Mouse (Mus musculus) adipocyte (in vitro differentiated cells): ENCODE data around the gene Marcks.
"Not testable (repeated sequence)": the region's sequence is repeated elsewhere in the genome, so short reads cannot be mapped to it uniquely, and the experiment has no call there.

Source experiments
- DNase-seq: peaks from one replicate; pipeline ENCODE4 v3.0.0-alpha.2; 2016; ENCODE audit warnings: low spot score

Gene Marcks

DNA sequence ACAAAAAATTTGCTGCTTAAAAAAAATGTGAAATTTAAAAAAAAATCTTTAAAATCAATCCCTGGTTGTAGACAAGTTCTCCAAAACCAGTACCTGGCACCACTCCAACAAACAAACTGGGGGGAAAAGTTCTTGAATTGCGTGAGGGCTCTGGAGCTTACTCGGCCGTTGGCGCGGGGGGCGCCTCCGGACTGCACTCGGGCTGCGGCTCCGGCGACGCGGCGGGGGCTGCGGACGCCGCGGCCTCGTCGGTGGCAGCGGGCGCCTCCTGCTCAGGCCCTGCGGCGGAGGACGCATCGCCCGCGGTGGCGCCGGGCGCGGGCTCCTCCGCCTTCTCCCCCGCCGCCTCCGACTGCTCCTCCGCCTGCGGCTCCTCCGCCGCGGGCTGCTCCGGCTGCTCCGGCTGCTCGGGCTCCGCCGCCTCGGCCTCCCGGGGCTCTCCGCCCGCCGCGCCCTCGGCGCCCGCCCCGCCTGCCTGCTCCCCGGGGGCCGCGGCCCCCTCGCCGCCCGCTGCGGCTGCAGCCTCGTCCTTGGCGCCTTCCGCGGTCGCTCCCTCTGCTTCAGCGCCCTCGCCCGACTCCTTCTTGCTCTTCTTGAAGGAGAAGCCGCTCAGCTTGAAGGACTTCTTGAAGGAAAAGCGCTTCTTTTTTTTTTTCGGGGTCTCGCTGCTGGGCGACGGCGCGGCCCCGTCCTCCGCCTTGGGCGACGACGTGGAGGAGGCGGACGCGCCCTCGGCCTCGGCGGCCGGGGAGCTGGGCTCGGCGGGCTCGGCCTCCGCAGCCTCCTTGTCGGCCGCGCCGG lies 2.6 kb downstream of the Marcks start:
- peak; percentile 66 for DNase-seq

DNA sequence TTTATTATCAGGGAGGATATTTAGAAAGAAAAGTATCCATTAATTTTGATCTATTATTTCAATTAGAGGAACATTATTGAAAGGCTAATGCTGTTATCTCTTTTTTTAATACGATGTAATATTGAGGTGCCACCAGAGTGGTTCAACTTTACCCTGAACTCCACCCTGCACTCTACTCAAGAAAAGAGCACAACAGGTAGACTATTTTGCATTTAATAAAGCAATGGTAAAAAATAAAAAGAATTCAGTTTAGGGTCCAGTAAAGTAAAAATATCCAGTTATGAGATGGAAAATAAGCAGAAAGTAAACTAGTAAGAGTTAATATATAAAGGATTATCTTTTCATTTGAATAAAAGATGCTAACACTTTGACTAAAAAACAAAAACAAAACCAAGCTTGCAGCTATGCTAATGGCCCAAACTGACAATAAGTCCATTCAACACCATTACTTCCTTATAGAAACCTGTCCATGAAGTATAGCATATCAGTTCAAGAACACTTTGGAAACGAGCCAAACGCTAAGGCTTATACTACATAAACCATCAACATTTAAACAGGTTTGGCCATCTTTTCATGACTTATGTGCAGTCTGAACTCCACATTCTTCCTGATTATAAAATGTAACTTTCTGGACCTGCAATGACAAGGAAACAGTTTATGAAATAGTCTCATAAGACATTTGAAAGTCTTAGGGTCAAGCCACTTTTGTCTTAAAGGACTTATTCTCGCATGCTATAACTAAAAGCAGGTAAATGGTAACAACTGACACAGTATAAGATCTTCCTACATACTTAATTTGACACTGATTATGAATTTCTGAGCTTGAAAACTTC lies 4.6 kb downstream of the Marcks start:
- DNase-seq, result no peak

DNA sequence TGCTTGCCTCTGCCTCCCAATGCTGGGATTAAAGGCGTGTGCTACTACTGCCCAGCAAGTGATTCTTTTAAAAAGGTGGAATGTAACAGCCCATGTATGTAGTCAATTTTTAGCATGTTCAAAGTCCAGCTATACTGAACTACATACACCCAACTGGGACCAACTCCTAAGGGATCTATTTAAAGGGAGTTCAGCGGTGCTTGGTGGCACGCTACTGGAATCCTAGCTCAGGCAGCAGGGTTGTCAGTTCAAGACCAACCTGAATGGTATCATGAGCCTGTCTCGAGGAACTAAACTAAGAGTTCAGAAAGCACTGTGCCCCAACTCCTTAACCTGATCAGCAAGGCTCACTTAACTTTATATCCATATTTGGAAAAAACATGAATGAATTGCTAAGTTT lies 6.0 kb downstream of the Marcks start:
- no peak for DNase-seq

DNA sequence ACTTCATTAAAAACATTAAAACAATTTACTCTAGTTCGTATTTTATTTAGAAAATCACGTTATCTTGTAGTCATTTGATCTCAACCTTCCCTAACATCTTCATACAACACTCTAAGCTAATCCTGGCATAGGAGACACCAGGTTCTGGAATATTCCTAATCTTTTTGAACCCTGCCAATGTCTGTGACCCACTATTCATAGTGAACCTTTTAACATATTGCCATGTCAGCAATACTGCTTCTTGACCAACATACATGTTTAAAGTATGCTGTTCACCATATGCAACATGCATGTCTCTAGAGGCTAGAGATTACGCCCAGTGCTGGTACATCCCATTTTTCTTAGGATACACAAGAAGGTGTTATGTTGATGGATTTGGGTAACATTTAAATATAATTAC lies 9.1 kb downstream of the Marcks start:
- no peak for DNase-seq

DNA sequence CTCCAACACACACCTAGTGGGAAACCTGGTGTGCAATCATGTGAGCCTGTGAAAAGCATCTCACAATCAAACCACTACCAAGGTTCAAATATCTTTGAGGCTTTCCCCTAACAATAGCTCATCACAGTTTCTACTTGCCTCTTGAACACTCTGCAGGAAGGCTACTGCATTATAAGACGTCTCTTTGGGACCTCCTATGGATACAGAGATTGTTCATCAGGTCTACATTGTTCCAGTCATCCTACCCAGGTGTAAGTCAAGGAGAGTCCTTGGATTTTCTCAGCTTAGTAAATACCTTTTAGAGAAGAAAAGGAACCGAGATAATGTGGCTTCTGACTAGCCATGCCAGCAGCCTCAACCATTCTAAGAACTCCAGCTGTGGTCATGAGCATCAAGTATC lies 23.4 kb downstream of the Marcks start:
- DNase-seq, result no peak

DNA sequence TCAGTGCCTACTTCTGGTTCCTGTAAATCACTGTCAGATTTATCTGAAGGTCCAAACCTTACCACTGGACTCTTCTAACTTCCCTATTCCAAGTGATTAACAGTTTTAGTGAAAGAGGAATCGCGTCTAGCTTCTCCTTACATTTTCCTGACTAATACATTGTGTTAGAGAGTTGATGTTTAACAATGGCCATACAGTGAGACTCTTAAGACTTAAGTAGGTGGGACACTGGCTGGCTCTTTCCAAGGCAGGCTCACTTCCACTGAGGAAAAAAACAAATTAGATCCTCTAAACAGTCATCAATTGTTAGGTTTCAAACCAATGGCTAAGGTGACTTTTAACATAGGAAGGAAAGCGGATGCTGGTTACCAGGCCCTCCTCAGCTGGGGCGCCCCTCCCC lies 25.9 kb downstream of the Marcks start:
- no peak for DNase-seq

DNA sequence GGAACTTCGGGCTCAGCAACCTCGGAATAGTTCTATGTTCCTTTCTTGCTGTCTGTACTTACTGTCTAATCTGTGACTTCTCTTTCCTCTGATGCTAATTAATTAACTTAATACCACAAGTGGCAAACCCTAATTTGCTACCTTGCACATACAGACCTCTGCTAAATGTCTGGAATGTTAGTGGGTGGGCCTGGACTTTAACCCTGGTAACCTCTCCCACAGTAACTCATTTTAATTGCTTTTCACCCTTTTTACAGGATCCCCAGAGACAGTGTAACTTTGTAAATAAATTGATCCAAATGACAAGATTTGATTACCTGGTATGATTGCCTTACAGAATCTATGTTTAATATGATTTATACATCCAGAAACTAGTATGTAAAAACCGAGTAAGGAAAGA lies 26.4 kb downstream of the Marcks start:
- no peak for DNase-seq

DNA sequence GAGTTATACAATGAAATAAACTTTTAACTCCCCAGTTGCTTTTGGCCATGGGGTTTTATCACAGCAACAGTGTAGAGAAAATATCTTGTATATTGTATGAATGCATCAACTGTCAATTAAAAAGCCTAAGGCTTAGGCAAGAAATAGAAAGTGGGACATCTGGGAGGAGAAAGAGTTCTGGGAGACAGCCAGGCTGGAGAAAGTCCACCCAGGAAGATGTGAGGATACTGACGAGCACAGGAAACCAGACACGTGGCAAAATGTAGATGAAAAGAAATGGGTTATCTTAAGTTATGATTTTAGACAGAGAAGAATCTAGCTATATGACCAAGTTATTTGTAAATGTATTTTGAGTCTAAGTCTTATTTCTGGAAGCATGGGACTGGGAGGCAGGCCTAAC lies 27.3 kb downstream of the Marcks start:
- DNase-seq, result no peak

DNA sequence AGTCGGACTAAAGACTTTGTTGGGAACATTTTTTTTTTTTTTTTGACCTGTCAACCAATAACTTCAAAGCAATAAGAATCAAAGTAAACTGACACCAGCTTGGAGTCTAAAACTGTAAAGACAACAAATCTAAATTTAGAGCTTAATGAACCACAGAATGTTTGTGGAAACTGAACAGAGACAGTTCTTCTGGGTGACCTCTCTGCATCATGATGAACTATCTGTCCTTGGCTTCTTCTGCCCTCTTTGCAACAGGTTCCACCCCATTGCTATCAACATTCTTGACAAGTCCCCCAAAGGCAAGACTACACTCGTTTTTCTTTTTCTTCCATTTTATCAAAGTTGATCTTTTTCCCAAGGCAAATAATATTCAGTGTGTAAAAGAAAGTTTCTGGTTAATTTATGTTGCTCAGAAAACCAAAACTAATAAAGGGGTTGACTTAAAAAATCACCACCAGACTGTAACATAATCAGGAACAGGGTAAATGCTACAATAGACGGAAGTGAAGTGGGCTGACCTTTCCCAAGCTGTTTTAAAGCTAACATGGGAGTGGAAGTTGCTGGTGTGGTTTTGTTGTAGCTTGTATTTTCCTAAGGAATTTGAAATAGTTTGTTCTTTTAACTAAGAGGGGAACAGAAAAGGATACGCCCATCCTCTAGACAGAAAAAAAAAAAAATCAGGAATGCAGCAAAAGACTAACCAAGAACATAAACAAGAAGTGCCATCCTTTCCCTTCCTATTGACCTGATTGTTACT lies 31.7 kb downstream of the Marcks start:
- no peak for DNase-seq

DNA sequence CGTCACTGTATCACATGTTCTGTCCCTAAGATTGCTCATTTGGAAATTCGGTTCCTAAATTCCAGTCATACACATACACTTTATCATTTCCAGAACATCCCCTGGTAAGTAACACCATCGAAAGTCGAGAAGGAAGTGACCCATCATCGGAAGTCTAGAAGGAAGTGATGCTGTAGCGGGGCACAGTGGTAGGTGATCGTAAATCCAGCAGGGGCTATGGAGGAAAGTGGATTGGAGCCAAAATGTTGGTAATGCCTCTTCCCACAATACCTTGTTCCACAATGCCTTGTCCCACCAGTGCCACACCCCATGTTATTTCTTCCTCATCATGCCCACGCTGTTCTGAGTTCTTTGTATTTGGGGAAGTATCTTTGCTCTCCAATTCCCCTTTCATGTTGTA lies 32.4 kb downstream of the Marcks start:
- DNase-seq, result no peak

DNA sequence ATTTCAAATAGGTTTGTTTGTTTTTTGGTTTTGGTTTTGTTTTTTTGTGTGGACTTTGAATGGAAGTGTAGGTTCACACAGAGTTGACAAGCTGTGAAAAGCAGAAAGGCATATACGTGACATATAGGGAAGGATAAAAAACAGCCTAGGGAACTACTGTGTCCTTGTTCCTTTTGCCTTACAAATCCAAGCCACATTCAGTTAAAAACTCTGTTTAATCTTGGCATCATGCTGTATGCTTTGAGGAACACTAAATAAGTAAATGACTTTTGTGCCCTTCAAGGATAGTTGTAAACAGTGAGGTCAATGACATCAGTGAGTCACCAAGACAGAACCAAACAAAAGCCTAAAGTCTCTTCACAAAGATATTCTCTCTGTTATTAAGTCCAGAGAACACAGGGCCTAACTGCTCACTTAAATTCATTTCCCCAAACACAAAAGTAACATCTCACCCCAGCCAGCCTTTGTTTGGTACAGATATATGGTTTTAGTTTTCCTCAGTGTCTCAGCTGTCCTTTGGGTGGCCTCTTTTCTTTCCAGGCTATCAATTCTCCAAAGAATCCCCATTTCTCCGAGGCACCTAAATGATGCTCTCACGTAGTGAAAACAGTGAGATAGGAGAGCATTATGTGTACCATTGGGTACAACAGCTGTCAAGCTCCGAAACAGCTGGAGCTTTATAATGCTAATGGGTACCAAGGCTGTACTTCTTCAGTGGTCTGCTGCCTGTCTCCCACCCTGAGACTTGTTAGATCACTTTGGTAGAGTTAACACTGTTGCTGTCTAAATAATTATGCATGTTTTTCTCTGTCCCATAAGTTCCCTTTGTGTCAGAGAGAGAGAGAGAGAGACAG lies 36.3 kb downstream of the Marcks start:
- DNase-seq, result no peak

DNA sequence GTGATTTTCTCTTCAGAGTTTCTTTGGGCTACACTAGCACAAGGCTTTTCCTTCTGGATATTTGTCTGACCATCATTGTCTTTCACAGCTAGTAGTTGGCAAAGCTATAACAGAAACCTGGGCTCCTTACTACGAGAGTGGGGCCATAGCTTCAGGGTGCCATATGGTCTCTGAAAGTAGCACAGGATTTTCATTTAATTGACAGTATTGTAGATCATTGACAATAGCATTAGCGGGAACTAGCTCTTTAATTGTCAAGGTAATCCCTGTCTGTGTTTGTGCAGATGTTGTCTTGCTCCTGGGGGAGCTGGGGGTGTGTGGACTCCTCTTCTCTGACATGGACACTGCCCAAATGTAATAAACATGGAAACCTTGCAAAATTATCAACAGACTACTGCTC lies 37.0 kb downstream of the Marcks start:
- DNase-seq, result no peak

DNA sequence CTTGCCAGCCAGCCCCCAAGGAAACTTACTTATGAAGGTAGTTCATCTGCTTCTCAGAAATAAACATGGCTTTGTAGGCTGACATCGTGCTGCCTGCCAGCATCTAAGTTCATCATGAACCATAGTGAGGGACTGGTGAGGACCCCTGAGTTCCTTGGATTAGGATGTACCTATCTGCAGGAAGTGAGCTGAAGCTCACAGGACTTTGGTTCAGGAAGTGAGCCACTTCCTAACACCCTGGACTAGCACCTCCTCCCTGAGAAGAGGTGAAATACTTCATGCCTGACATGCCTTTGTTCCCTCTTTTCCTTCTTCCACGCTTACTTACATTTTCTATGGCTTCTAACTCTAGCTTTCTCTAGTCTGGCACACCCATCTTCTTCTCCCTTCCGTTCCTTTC lies 42.2 kb downstream of the Marcks start:
- no peak for DNase-seq

DNA sequence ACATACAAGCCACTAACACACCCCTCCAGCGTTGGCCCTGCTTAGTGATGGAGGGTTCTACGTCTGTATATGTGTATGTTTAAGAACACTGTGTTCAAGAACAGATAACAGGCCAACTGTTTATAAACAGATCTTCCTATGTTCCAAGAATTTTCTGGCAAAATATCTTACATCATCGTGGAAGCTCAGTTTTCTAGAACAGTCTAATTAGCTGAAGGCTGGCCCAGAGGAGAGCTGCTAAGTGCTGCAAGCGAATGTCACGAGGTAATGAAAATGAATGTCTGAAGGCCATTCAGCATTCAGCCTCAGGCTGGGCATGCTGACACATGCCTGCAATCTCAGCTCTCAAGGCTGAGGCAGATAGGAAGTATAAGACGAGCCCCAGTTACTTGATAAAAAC lies 42.9 kb downstream of the Marcks start:
- DNase-seq, result no peak

DNA sequence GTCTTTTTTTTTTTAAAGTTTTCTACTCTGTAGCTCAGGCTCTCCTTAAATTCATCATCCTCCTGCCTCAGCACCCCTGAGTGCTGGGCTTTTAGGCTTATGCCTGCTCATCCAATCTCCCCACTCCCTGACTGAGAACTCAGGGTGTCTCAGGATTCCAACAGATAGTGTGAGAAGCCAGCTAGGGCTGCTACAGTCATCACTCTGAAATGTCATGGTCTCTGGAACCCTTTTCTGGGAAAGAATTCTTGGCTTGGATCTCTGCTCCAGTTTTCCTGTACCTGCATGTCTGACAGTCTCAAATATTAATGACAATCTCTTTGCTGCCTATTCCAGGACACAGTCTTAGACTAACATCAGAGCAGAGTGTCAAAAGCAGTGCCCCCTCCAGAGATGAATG lies 45.4 kb downstream of the Marcks start:
- DNase-seq, result no peak

DNA sequence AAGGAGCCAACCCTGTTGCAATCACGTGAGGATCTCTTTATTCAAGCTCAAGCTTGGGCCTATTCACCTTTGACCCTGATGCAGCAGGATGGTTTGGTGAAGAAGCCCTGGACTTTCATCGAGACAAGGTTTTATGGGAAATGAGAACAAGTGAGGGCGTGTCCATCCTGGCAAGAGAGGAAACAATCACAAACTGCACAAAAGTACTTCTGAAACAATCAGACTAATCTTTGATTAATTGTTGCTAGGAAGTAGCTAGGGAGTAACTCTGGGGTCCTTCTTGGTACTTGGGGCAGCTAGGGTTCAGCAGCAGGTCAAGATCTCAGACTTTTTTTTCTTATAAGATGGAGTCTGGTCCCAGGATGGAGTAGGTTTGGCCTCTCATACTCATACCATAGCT lies 48.3 kb downstream of the Marcks start:
- DNase-seq, result no peak

DNA sequence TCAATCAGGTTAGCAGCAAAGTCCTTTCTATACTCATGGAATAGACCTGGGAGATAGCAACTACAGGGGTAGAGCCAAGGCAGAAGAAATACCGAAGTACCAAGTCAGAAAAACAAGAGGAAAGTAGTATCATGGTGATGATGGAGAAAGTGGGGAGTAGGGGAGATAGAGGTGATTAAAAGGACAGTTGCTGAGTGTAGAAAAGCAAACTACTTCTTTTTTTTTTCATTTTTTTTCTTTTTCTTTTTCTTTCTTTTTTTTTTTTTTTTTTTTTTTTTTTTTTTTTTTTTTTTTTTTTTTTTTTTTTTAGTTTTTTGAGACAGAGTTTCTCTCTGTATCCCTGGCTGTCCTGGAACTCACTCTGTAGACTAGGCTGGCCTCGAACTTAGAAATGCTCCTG lies 54.6 kb downstream of the Marcks start:
- not testable (repeated sequence) for DNase-seq
